Mouse (Mus musculus) hindlimb bud, embryonic 11.5 days (tissue): ENCODE measurements around the gene Taf1a.
"Not testable (repeated sequence)": the region's sequence is repeated elsewhere in the genome, so short reads cannot be mapped to it uniquely, and the experiment has no call there.

ENCODE experiments used
- DNase-seq: peaks from one replicate; pipeline ENCODE4 v3.0.0-alpha.2; 2012; ENCODE audit warnings: low read depth, low spot score; ENCODE audit errors: extremely low spot score

Taf1a gene

DNA sequence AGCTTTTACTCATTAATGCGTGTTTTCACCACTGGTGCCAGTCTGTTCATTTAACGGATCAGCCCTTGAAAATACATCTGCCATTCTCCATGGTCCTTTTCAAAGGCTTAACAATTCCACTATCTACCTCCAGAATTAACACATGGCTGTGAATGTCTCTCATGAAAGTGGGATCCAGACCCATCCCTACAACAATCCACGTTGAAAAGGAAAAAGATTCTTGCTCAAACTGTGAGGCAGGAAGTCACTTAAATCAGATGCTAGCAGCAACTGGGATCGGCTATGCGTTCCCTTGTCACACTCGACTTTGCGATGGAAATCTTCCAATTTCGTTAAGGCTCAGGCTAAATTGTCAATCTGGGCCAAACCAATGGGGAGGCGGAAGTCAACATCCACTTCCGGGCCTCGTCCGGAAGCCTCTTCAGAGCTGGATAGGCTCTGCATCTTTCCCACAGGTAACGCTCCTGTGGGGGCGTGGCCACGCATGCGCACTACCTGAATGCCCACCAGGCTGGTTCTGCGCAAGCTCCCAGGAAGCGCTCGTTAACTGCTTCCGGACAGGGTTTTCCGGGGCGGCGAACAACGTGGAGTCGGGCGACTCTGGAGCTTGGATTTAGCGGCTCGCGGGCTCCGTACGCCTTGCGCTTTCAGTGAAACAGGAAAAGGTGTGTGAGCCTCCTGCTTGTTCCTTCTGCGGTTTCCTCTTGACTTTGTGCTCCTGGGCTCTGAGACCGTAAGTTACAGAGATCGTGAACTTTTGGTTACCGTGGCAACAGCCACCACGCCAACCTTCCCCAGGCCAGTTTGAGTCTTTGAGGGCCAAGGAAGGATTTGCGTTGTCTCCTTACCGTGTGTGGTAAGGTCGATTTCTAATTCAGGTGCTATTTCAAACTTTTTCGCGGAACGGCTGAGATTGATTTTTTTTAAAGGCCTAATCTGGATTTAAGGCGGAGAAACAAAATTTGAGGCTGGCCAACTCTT is at the start of gene Taf1a:
TSS of gene Taf1a (plus strand) at position 556 of the 981 bp plus-strand sequence.
- peak; percentile 81 for DNase-seq

DNA sequence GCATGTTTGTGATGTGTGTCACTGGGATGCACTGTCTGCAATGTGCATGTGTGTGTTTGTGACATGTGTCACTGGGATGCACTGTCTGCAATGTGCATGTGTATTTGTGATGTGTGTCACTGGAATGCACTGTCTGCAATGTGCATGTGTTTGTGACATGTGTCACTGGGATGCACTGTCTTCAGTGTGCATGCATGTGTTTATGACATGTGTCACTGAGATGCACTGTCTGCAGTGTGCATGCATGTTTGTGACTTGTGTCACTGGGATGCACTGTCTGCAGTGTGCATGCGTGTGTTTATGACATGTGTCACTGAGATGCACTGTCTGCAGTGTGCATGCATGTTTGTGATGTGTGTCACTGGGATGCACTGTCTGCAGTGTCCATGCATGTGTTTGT is 45.9 kb upstream of the Taf1a start:
- not testable (repeated sequence) for DNase-seq

DNA sequence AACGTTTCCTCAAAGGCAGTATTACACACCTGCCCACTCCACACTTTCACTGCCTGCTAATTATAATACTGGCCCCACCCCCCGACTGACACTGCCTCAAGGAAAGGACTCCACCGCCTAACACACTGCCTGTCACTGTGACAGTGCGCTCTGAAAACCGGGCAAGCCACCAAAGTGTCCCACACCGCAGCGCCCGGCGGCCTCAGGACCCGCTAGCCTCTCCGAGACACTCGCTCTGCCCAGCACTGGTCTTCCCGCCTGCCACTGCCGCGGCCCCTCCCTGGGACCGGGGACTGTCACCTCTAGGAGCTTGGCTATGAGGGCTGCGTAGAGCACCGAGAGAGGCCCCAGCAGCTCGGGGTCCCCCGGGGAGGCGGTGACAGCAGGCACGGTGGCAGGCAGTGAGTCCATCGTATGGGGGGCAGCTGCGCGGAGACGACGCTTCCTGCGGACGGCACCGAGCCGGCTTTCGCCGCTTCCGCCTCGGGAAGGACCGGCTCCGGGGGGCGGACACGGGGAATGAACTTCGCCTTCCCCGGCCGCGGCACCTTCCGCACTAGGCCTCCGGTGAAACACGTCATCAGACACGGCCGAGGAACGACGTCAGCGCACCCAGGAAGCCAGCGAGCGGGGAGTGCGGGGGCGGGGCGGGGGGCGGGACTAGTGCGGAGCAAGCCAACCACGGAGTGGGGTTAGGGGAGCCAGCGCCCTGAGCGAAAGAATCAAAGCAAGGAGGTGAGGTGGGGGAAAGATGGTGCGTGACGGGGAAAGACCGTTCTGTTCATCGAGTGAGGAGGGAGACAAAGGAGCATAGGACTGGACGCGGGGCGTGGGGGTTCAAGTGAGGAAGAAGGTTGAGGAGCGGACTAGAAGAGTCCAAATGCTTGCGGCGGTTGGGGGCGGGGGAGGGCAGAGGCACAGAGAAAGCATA is 43.6 kb upstream of the Taf1a start:
- DNase-seq: no peak

DNA sequence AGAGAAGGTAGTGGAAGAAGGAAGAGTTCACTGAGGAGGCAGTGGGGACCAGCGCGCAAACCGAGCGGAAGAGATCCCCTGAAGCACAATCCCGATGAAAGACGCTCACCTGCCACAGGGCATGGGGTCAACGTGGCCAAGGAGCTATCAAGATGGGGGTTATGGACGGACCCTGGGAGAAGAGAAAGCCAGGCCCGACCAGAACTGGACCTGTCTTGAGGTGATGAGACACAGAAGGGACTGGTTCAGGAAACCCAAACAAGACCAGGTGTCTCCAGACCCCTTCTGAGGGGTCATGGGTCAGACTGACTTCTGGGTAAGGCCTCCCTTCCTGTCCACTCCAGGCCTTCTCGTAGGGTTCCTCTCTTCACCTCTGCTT is 43.0 kb upstream of the Taf1a start:
- DNase-seq: no peak

DNA sequence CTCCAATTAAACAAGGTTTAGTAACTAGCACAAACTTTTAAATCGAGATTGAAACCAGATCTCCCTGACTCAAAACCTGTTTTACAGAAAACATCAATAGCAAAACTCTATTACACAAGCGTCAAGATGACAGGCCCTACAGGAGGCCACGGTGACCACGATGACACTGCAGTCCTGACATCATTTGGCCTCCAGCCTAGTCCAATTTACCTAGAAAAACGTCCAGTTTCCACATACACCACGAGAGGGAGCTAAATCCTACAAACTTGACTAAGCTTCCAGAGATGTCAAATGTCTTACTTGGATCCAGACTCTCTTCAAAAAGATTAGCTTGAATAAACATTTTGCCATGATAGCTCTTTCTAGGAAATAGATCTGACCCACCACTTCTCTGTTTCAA is 38.9 kb upstream of the Taf1a start:
- peak; percentile 52 for DNase-seq

DNA sequence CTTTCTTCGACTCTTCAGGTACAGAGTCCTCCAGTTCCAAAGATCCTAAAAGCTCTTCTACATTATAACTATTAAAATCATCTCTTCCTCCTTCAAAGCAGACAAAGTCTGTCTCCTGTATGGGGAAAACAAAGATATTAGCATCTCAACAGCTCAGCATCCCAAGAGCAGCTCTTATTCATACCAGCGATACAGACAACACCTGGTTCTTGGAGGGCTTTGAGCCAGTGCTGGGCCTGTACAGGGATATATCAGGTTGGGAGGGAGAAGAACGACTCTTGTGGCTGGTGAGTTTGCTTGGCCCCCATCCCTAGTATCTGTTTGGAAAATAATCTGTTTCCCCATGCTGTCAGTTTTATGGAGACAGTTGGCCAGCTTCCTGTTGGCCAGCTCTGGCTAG is 29.9 kb upstream of the Taf1a start:
- no peak for DNase-seq

DNA sequence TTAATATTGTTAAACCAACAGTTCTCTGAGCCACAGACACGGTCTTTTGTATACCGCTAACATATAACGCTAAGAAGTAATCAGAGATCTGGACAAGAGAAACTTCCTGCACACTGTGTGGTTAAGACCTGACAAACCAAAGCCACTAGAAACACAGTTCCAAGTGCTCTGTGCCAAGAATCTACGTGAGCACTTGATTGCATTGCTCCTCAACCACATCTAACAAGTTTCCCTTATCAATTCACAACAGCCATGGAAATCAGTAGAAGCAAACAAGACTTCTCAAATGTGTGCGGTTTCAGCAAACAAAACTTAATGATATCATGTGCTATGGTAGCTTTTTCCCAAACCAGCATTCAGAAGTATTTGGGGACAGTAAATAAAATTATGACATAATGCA is 26.5 kb upstream of the Taf1a start:
- no peak for DNase-seq

DNA sequence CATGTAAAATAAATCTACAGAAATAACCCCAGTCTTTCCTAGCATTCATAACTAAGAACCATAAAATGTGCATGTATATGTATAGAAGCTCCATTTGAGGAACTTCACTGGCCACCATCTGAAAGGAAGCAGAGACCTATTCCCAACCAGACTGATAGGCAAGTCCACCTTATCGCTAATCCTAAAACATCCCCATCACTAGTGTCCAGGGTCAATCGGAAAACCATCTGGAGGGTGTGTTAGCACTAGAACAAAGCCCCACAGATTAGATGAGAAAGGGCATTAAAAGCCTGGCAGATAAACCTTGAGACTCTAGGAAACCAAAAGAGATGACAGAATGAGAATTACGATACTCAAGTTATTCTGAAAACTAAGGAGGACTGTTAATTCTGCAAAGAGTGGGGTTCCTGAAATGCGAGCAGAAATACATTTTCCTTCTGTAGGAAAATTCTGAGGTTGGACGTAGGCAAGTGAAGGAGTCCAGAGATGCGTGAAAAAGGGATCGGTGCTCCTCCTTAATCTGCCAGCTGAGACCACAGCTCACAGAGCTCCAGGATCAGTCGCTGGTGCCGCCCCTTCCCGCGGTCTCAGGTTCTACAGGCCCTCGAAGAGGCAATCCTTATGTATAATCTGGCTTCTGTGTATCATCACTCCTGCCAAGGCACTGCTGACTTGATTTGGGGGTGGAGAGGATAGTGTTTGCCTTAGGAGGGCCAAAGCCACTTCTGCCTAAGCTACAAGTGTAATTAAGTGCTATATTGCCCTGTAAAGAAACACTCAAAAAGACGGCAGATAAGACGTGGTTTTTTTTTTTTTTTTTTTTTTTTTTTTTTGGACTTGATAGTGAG is 25.8 kb upstream of the Taf1a start:
- DNase-seq: no peak

DNA sequence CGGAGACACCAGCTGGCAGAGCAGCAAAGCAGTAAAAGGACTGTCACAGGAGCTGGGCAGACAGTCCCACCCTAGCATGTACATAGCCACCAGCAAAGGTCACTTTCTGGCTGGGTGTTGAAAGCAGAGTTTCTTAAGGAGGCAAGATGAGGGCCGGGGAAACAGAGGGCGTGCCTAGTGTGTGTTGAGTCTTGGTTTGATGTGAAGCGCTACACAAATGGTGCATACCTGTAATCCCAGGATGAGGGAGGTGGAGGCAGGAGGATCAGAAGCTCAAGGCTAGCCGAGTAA is 25.3 kb upstream of the Taf1a start:
- no peak for DNase-seq

DNA sequence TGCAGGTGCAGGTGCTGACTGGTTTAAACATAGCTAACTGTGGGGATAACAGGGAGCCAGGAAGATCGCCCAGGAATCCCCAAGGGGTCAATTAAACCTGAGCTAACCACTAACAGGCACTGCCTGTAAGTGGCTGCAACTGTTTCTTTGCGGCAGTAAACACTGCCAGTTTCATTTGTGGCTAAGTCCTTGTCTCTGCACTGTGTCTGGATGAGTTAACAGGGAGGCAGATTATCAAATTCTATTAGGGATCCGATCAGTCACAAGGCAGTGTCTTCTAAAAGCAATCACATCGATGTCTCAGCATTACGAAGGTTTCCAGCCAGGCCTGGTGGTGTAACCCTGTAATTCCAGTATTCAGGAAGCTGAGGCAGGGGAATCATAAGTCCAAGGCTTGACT is 22.4 kb upstream of the Taf1a start:
- no peak for DNase-seq

DNA sequence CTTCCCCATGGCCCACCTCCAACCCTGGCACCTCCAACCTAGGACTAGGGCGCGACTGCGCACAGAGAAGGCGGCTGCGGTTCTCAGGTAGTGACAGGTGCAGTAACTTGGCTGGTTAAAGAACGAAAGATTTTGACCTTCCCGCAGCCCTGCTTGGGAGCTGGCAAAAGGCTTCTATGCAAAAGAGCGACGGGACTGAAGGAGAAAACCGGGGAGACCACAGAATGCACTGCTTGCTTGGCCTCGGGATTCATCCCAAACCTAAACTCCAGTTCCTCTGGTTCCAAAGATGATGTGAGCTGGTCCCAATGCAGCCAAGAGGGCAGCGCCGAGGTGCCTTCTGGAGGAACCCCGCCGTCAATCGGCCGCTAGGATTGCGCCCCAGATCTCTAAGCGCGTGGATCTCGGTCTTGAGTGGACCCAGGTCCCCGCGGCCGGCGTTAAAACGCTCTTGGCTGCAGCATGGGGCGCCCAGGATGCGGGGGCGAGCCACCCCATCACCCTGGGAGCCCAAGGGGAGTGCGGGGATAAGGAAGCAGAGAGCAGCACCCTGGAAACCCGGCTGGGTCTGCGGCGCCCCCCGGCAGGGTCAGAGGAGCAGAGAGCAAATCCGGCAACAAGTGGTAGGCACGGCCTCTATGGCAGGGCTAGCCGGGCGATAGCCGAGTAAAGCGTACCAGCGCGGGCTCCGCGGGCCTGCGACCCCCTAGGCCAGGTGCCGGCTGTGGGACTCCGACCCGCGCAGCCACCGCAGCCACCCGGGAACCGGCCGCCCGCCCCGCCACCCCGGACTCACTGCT is 20.0 kb upstream of the Taf1a start:
- no peak for DNase-seq

DNA sequence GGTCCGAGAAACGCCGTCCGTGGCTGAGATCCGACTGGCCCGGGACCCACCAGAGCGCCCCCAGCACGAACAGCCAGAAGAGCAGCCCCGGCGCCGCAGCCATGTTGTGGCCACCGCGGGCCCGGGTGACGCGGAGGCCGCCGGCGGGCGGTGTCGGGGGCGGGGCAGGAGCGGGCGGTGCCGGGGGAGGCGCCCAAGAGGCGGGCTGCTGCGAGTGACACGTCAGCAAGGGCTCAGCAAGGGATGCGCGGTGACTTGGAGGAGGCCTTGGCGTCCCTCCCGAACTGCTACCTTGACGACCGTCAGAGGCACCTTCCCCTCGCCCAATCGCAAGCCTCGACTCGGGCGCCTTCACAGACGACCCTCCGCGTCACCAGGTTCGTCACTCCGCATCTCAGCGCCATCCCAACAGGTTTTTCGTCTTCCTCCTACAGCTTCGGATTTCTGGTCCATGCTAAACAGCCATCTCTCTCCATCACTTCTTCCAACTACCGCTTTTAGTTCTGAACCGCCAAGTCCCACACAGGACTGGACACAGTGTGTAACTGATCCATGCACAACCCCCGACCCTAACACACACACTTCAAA is 19.3 kb upstream of the Taf1a start, which contains the start of gene Mia3:
TSS of gene Mia3 (minus strand) at position 127 of the 588 bp plus-strand sequence.
- peak; percentile 74 for DNase-seq

DNA sequence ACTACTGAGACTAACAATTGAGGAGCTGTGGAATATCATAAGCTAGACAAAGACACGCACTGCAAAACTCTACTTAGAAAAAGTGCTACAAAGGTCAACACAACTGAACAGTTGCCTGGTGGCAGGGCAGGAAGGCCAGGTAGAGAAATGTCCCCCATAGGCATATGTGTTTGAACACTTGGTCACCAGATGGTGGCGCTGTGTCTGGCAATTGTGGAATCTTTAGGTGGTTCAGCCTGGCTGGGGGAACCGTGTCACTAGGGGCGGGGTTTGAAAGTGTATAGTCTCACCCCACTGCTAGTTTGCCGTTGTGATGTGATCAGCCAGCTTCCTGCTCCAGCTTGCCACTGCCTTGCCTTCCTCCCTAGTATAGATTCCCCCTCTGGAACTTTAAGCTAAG is 14.1 kb upstream of the Taf1a start:
- no peak for DNase-seq

DNA sequence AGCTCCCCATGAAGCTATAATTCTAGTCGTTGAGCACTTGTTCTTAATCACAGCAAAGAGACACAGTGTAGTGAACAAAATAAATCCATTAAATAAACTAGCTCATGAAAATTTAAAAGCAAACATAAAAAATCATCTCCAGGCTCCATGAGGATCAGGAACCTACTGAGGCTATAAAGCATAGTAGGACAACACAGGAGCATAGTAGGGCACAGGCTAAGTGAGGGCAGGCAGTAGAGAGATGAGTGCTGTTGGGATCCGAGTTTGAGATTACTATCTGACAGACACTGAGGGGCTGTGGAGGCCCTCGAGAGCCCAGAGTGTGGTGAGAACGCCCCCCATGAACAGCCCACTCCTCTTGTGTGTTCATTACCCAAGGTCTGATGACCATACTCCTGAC is 11.7 kb upstream of the Taf1a start:
- DNase-seq: no peak

DNA sequence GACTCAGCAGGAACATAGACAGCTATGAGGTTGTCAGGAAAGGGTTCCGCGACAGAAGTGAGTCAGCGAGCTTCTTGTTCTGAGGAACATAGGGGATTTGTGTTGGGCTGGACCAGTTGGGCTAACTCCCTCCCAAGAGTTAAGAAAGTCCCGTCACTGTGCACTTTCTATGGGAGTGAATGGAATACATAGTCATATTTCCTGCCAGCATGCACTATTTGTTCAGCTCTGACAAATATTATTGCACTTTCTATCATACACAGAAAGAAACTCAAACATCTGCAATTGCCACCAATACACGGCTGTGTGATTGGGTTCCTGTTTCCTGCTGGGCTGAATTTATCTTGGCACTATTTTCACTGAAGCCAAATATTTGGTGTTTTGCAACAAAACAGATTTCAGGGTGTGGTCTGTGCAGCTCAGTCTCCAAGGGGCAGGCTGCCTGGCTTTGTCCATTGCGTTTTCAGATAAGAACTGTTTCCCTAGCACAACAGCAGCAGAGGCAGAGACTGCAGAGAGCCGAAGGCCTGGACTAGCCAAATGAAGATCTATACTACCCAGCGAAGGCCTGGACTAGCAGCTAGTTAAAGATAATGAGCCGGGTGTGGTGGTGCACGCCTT is 10.3 kb upstream of the Taf1a start:
- no peak for DNase-seq

DNA sequence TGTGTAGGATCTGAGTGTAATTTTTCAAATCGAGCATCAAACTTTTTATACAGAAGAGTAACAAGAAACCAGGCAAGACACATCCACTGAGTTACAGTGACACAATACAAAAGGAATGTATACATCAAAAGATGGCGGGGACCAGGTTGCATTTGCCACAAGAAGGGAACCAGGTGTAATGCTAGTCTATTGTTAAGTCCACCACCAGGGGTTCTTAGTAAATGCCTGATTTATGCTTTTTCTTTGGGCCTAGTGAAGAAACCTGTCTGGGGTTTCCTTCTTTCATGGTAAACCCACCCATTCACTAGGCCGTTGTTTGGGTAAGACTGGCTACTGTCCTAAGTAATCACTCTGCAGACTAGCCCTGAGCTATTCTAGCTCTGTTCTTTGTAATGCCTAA is 9.4 kb upstream of the Taf1a start:
- DNase-seq: not testable (repeated sequence)

DNA sequence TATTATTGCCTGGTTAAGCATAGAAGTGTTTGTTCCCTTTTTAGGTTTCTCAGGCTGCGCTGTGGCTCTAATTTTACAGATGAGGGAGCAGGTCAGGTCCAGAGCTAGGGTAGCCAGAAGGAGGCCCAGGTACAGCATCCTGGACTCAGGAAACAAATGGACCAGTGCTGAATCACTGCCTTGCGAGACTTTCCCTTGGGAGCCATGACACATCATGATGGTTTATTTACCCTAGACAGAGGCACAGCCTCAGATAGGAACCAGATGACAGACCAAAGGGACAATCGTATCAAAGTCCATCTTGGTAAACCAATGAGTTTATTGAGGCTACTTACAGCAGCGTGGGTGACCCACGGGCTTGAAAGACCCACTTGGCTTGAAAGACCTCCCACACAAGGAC is 7.0 kb upstream of the Taf1a start:
- DNase-seq: no peak

DNA sequence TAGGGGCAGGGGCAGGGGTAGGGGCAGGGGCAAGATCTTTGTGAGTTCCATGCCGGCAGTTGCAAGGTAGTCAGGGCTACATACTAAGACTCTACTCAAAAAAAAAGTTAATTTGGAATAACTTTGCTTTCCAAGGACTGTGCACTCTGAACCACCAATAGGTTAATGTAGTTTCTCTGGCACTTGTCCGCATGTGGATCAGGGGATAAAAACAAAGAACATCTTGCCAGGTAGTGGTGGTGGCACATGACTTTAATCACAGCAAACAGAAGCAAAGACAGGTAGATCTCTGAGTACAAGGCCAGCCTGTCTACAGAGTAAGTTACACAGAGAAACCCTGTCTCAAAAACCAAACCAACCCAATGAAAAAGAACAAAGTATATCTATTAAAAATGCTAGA is 6.2 kb upstream of the Taf1a start:
- DNase-seq: no peak

DNA sequence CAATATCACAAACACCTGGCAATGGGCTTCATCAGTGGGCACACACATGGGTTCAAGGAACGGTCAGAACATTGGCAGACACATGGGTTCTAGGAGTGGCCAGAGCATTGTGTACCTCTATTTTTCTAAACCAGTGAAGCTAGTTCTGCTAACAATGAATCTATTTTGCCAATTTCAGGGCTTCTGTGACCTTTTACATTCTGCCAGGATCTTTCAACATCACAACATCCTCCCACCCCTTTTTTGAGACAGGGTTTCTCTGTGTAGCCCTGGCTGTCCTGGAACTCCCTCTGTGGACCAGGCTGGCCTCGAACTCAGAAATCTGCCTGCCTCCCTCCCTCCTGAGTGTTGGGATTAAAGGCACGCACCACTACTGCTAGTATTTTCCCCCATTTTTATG is 1.4 kb upstream of the Taf1a start:
- DNase-seq: not testable (repeated sequence)
